Mouse (Mus musculus): ENCODE data around the gene Arhgap1. TPM values are rescaled to one million over a fixed set of nuclear protein-coding genes. Genes with fewer than 3 reads are reported as not detected.

Arhgap1 gene
- 55.0 and 55.1 TPM in 2 replicates for polyA plus RNA-seq (2012; rRNA removed)

DNA sequence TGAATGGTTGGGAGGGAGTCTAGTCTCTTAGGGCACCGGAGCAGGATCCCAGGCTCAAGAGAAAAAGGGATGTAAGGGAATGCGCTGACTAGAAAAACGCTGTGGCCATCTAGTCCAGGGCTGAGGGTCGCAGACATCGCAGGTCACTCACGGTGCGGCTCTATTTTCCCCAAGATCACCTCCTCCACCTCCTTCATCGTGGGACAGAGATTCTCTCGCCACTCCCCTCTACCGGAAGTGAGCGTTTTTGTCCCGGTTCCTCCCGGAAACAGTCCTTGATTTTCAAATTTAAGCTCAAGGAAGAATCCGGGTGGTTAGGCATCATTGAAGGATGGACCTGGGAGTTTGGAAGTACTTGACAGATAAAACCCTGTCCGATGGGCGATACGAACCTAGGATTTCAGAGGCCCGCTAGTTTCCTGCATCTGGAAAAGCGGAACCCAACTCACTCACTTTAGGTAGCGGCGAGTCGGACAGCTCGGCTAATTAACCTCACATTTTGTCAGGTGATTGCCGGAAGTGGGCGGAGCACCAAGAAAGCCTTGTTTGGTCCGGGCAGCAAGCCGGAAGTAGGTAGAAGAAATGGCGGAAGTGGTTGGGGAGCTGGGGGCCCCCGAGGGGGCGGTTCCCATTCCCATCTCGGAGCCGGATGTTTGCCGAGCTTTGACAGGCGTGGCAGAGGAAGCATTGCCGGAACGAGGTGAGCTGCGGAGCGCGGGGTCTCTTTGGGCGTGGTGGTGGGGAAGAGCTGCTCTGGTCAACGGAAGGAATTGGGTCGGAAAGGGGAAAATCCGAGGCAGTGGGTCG lies at the start of gene Arhgap1, which contains the start of gene Zfp408:
TSS of gene Arhgap1 (plus strand) at position 308 of the 807 bp plus-strand sequence.
TSS of gene Zfp408 (minus strand) at position 239 of the 807 bp plus-strand sequence.

DNA sequence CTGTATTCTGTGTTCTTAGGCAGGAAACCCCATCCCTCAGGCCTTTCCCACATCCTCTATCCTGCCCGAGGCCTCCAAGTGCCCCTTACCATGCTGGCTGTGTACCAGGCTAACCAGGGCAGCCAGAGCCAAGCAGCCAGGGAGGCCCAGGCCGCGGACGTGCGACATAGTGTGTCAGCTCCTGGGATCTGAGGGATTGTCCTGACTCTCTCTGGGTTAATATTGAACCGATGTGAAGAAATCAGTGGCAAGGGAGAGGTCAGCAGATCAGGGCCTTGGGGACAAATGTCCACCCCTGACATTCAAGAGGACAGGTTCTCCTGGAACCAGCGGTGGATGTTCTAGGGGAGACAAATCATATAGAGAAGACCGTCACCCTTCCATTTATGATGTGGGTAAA lies 13.4 kb upstream of the Arhgap1 start, which contains the start of gene F2:
TSS of gene F2 (minus strand) at position 186 of the 400 bp plus-strand sequence.

DNA sequence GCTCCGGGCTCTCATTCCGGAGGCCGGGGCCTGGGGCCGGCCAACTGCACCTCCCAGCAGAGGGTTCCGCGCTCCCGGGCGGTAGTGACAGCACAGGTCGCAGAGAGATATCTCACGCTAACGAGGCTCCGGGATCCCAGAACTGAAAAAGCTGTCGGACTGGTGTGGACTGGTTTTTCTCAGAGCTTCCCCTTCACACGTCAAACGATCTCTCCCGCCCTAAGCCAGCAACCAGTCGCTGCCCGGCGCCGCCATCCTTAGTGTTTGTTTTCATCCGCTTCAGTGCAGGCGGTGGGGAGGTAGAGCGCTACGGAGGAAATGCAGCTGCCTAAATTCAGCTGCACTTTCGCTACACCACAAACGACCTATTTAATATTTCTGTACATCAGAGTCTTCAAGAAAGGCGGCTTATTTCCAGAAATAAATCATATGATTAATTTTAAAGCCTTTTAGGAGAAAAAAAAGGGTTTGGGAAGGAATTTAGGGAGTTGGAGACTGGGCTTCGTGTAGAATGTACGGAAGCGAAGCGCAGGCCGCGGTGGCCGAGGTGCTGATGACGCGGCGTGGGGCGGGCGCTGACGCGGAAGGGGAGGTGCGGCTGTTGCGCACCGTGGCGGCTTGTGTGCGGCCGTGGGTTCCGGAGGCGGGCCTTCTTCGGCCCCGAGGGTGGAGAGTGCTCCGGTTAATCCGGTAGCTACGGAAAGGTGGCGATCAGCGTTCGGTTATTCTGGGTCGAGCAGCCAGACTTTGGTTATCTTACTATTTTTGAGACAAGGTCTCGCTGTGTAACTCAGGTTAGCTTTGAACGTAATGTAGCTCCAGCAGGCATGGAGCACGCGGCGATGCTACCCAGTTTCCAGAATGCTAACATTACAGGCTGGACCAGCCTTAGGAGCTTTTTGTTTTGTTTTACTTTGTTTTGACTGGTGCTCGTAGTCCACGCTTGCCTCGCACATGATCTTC lies 60.9 kb downstream of the Arhgap1 start, which contains the start of the genes Atg13 and Harbi1:
TSS of gene Atg13 (minus strand) at position 305 of the 963 bp plus-strand sequence.
TSS of gene Harbi1 (plus strand) at position 581 of the 963 bp plus-strand sequence.

Other genes with a start within 250 kb of the Arhgap1 start
- 4.5 and 6.2 TPM in 2 replicates for gene 1110051M20Rik, start 205.2 kb upstream of the Arhgap1 start, polyA plus RNA-seq (2012; rRNA removed)
- gene Lrp4, start 192.3 kb upstream of the Arhgap1 start, polyA plus RNA-seq (2012; rRNA removed): 1.2 and 2.1 TPM in 2 replicates
- gene Ckap5, start 123.1 kb upstream of the Arhgap1 start, polyA plus RNA-seq (2012; rRNA removed): 1.2 and 1.6 TPM in 2 replicates
- 0.75 and 1.2 TPM in 2 replicates for gene F2, start 13.4 kb upstream of the Arhgap1 start, polyA plus RNA-seq (2012; rRNA removed)
- gene Zfp408, start 69 bp upstream of the Arhgap1 start, polyA plus RNA-seq (2012; rRNA removed): 7.5 TPM in 2 replicates
- 12.2 and 14.6 TPM in 2 replicates for gene Atg13, start 60.7 kb downstream of the Arhgap1 start, polyA plus RNA-seq (2012; rRNA removed)
- gene Harbi1, start 61.0 kb downstream of the Arhgap1 start, polyA plus RNA-seq (2012; rRNA removed): 0.65 and 1.2 TPM in 2 replicates
- gene Ambra1, start 80.3 kb downstream of the Arhgap1 start, polyA plus RNA-seq (2012; rRNA removed): 8.4 and 9.5 TPM in 2 replicates